Mouse (Mus musculus): ENCODE results near the gene Slc25a33.

Slc25a33 gene

DNA sequence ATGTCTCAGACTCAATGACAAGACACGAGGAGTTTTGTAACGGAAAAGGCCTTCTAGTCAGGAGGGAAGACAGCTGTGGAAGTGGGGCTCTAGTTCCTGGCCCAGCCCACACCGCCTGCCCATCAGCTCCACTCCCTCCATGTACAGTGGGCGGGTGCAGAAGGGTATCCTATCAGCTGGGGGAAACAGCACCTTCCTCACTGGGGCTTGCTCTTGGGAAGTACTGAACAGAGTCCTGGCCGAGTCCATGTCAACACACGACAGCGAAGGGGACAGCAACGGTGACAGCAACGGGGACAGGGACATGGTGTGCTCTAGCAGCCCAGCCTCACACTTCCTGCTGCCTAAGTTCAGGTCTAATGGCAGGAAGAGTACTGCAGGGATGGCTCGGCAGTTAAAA lies 41.3 kb downstream of the Slc25a33 start:
- ChIA-PET POLR2A (interaction anchor here in 2 of 4 experiments (0.9 to 3.1 kb wide), 6 partner anchors 9 to 17 kb away, joined by 3 to 15 read pairs (median 4); no protein-coding TSS in a partner anchor), CTCF (interaction anchor here (0.5 to 1.3 kb wide), 10 partner anchors 8 to 589 kb away, joined by 3 to 10 read pairs (median 4); no protein-coding TSS in a partner anchor)

DNA sequence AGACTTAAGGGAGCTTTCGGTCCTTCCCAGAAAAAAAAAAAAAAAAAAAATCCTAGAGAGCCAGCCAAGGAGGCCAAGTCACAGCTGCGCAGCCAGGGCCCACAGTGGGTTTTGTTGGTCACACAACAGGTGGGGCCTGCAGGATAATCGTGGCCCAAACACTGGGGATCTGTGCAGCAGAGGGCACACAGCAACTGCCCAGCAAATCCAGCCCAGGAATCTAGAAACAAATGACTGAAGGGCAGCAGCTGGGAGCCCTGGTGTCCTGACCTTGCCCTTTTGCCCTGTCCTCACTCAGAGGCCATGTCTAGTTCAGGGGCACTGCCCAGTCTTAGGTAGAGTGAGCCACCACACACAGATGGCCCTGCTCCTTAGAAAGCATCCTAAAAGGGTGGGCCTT lies 41.8 kb downstream of the Slc25a33 start:
- POLR2A ChIA-PET = interaction anchor here in 2 of 4 experiments (0.7 to 3.1 kb wide), 7 partner anchors 9 to 121 kb away, joined by 3 to 15 read pairs (median 3); no protein-coding TSS in a partner anchor
- CTCF ChIA-PET = interaction anchor here (0.5 to 1.2 kb wide), 11 partner anchors 8 to 291 kb away, joined by 3 to 10 read pairs (median 3); no protein-coding TSS in a partner anchor

DNA sequence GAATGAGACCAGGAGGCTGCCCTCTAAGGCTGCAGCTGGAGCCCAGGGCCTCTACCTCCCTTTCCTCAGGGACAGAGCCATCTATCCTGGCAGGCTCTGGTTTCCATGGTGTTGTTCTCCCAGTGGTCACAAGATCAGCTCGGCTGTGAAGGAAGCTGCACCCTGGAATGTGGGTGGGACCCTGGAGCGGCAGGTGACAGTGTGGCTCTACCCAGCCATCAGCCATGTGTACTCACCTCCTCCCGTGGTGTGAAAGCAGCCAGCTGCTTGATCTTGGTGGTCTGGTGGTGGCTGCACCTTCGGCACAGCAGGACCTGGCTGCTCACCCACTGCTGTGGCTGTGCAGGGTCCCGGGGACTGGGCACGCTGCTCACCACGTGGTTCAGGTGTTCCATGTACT lies 43.2 kb downstream of the Slc25a33 start:
- CTCF ChIA-PET = interaction anchor here in 3 of 4 experiments (0.6 to 1.7 kb wide), 18 partner anchors 8 to 432 kb away, joined by 3 to 8 read pairs (median 3); no protein-coding TSS in a partner anchor
- POLR2A ChIA-PET = interaction anchor here in 3 of 4 experiments (0.6 to 3.1 kb wide), 36 partner anchors 9 to 889 kb away, joined by 3 to 18 read pairs (median 4); partner anchors contain the start of genes Slc25a33 (in 2 of the 3), H6pd (in 1 of the 3) and Spsb1 (in 1 of the 3)

DNA sequence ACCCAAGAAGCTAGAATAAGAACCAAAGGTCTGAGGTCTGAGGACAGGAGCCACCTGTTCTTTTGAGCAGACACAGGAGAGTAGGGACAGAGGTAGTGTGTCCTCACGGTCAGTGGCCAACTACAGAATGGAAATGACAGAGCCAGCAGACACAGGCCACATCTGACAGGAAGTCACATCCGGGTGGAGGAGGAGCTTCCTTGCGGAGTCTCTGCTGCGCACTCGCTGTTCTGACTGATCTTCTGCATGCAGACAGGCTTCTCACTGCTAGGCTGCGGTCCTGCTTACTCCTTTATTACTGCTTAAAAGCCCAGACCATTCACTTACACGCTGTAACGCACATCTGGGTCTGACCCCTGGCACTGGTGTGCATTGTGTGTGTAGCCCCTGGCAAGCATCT lies 45.3 kb downstream of the Slc25a33 start:
- ChIA-PET POLR2A (interaction anchor here in 3 of 4 experiments (0.6 to 2.9 kb wide), 12 partner anchors 8 to 1171 kb away, joined by 3 to 13 read pairs (median 4); partner anchors contain the start of genes Exosc10 (in 1 of the 3), Pik3cd (in 1 of the 3), Slc25a33 (in 1 of the 3) and Tmem201 (in 1 of the 3)), CTCF (interaction anchor here (0.5 to 1.4 kb wide), 7 partner anchors 9 to 1966 kb away, joined by 3 to 10 read pairs (median 5); partner anchors contain the start of gene Tmem201 (in 2 of the 4))

DNA sequence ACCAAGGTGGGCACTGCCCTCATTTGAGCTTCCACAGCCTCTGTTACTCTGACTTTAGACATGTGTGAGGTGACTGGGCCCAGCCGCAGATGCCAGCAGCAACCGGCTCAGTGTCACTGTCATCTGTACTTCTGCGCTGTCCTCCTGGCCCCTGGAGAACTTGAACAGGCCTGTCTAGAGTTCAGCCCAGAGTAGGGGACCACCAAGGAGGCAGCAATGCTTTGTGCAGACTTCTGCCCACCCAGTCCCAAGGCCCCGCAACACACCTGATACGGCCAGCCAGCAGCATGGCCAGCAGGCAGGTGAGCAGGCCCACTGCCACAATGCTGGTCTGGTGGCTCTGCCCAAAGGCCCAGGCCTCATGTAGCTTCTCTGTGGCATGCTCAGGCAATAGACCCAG lies 46.4 kb downstream of the Slc25a33 start:
- ChIA-PET POLR2A (interaction anchor here in 2 of 4 experiments (0.6 to 3.6 kb wide), 5 partner anchors 10 to 136 kb away, joined by 3 to 16 read pairs (median 5); partner anchors contain the start of gene Tmem201 (in 2 of the 2)), CTCF (interaction anchor here in 3 of 4 experiments (0.8 to 4.3 kb wide), 4 partner anchors 9 to 25 kb away, joined by 3 to 47 read pairs (median 4); partner anchors contain the start of gene Tmem201 (in 1 of the 3))

DNA sequence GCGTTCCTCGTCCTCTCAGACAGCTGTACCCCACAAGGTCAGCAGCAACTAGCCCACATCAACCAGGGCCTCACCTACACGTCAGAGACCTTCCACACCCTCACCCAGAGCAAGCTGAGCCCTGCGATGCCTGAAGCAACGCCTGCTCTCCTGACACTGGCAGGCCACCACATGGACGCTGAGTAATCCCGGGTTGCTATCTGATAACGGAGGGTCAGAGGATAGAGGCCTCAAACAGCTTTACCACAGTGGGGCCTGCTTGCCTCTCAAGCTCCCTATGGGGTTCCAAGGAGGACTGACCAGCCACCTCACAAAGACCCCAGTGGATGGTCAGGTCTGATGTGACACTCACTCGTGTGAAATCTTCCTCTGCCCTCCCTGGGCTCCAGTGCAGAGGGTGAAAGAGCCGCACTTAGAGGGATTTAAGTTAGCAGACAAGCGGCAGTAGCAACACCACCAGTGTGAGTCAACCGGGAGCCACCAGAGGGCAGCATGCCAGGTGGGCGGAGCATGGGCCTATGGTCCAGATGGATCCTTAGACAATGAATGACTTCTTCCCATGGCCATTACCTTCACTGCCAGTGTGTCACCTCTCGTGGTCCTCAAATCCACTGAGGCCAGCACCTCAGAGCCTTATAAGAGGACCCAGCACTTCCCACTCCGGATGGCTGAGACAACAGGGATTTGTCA lies 48.3 kb downstream of the Slc25a33 start:
- POLR2A ChIA-PET = interaction anchor here (0.5 to 3.6 kb wide), 14 partner anchors 11 to 752 kb away, joined by 3 to 16 read pairs (median 3); partner anchors contain the start of genes Tmem201 (in 3 of the 4) and Pik3cd (in 1 of the 4)
- CTCF ChIA-PET = interaction anchor here (0.5 to 4.3 kb wide), 22 partner anchors 11 to 1186 kb away, joined by 3 to 47 read pairs (median 4); partner anchors contain the start of gene Tmem201 (in 3 of the 4)

DNA sequence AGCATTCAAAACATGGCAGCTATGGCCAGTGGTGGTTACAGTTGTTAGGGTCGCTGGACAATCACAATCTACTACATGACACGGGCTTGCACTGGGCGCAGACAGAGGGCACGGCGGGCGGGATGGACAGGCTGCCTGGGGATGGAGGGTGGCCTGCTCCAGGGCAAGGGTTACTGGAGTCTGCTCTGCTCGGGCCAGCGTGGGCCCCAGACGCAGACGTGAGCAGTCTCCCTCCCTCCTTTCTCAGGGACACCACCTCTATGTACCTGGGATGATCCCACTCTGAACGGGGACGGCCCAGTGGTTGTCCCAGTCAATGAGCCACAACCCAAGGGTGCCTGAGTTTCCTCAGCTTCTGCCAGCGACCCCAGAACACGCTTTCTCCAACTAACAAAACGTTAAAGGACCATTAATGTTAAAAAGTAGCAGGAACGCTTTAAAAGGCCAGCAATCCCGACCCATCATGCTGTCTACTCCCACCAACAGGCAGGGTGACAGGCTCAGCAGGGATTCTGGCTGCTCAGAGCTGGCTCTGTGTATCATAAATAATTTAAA lies 49.1 kb downstream of the Slc25a33 start:
- ChIA-PET POLR2A (interaction anchor here in 3 of 4 experiments (0.5 to 3.6 kb wide), 14 partner anchors 10 to 172 kb away, joined by 3 to 16 read pairs (median 3); partner anchors contain the start of gene Tmem201 (in 2 of the 3)), CTCF (interaction anchor here (0.6 to 4.3 kb wide), 29 partner anchors 8 to 1186 kb away, joined by 3 to 47 read pairs (median 4); partner anchors contain the start of gene Tmem201 (in 3 of the 4))

DNA sequence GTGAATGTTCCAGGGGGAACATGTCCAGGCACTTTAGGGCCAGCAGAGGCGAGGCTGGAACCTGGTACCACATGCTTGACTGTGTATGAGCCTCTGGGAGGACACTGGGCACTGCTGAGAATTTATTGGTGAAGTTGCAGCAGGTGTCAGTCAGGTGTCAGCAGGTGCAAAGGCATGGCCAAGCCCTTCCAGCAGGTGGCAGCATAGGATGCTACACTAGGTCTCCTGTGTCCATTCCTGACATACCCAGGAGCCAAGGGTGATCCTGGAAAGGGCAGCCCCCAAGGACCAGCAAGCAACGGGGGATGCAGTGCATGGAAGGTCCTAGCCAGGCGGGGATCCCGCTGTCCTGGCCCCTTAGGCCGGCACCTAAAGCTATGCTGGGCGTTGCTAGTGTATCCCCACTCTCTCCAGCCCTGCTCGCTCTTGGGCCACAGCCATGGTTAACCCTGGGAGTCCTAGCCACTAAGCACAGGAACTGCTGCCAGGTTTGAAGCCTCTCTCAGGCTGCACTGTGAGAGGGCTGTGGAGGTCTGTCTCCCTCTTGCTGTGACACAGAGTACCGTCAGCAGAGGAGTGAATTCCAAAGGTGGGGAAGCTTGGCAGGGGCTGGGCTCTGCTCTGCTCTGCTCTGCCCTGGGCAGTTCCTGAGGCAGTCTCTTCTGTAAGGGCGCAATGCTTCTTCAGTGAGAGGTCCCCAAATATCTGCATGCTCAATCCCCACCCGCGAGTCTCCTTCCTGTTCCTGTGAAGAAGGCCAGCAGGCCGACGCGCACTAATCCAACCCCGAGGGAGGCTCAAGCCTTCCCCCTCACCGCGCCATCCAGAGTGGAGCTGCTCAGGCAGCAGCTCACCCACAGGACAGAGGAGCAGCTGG lies 50.0 kb downstream of the Slc25a33 start:
- POLR2A ChIA-PET = interaction anchor here (0.5 to 3.6 kb wide), 14 partner anchors 9 to 216 kb away, joined by 3 to 16 read pairs (median 4); partner anchors contain the start of genes Tmem201 (in 2 of the 4) and Pik3cd (in 1 of the 4)
- CTCF ChIA-PET = interaction anchor here (0.5 to 4.3 kb wide), 26 partner anchors 9 to 388 kb away, joined by 3 to 47 read pairs (median 4); partner anchors contain the start of gene Tmem201 (in 3 of the 4)

DNA sequence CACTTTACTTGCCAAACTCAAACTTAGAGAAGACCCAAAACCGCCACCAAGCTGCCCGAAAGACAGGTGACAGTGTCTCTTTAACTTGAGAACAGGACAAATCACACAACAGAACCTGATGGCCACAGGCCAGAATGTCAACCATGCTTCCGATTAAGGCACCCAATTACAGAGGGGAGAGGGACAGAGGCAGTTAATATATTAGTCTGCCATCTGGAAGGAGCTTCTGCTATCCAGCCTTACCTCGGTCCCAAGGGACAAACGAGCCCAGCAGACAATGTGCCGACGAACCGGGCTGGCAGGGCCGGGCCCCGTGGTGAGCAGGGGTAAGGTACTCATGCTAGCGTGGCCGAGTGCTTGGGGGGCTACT lies 51.1 kb downstream of the Slc25a33 start:
- ChIA-PET POLR2A (interaction anchor here in 3 of 4 experiments (0.6 to 1.4 kb wide), 5 partner anchors 10 to 215 kb away, joined by 3 to 9 read pairs (median 6); partner anchors contain the start of gene Pik3cd (in 1 of the 3)), CTCF (interaction anchor here in 2 of 4 experiments (0.6 to 3.6 kb wide), 4 partner anchors 8 to 203 kb away, joined by 3 to 24 read pairs (median 5); no protein-coding TSS in a partner anchor)

DNA sequence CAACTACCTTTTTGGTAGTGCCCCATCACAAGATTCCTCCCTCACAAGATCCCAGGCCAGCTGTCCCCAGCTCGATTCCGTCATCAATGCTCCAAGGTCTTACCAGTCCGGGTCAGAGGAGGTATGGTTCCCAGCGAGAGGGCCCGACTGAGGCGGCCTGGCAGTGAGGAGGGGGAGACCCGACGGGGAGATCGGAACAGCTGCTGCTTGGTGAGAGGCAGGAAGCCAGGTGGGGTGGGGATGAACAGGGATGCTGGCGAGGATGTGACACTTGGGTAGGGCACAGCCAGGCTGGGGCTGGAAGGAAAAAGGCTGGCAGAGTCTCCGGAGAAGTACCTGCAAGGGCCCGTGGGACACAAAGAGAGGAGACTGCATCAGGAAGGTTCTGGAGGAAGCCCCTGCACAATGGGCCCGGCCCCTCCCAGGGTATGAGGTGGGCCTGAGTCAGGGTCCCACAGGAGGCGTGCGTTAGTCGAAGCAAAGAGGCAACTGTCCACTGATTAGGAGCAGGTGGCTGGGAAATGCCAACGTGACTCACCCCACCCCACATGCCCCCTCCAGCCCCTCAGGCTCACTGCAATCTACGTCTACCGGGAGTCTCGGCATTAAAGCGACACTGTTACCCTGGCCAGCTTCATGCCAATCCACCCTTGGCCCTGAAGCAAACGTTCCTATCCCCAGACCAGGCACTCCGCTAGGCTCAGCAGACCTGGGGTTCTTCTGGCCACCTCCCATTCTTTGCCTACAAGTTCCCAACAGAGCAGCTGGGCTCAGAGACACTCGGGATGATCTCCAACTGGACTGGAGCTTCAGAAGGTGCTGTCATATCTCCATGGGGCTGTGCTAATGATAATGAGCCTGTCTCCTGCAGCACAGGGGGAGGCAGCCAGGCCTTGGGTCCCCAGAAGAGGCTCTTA lies 51.7 kb downstream of the Slc25a33 start:
- CTCF ChIA-PET = interaction anchor here in 2 of 4 experiments (1.1 to 2.6 kb wide), 3 partner anchors 8 to 120 kb away, joined by 3 to 7 read pairs (median 3); no protein-coding TSS in a partner anchor
- POLR2A ChIA-PET = interaction anchor here in 2 of 4 experiments (1.4 to 1.5 kb wide), 2 partner anchors 9 to 10 kb away, joined by 4 to 6 read pairs; no protein-coding TSS in a partner anchor

DNA sequence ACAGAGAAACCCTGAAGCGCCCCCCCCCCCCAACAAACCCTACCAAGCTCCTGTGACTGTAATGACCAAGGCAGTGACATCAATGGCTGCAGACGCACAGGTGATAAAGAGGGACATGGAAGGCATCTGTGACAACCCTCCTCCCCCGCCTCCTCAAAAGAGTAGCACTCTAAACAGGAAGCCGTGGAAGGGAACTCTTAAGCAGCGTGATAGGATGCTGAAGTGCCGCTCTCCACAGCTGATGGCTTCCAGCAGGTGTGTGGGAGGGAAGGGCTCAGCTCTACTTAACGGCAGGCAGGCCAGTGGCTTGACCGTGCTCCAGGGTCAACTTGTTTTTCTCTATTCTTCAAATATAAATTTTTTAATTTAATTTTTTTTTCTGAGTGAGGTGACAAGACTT lies 52.9 kb downstream of the Slc25a33 start:
- ChIA-PET CTCF (interaction anchor here in 2 of 4 experiments (0.6 to 1.1 kb wide), 2 partner anchors 10 to 212 kb away, joined by 3 to 4 read pairs; no protein-coding TSS in a partner anchor), POLR2A (interaction anchor here in 1 of 4 experiments (0.6 to 1.5 kb wide), 2 partner anchors 10 to 104 kb away, joined by 3 to 4 read pairs; no protein-coding TSS in a partner anchor)

DNA sequence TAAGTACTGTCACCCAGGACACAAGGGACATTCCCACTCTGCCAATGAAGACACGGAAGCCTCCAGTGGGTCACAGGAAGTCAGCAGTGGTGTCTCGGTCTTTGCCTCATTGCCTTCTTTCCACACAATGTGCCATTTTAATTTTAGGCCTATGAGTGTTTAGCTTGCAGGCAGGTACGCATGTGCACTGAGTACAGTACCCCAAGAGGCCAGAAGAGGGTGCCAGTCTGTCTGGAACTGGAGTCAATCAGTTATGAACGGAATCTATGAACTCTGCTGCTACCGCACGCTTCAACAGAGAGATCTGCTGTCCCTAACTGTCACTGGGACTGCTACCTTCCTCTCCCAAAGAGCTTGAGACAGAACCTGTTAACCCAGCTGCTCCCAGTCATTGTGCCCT lies 54.4 kb downstream of the Slc25a33 start:
- POLR2A ChIA-PET = interaction anchor here in 2 of 4 experiments (0.7 to 1.5 kb wide), 4 partner anchors 10 to 265 kb away, joined by 3 to 4 read pairs (median 4); partner anchors contain the start of gene Rbp7 (in 1 of the 2)
- CTCF ChIA-PET = interaction anchor here (0.6 to 1.9 kb wide), 20 partner anchors 9 to 456 kb away, joined by 3 to 6 read pairs (median 4); no protein-coding TSS in a partner anchor

DNA sequence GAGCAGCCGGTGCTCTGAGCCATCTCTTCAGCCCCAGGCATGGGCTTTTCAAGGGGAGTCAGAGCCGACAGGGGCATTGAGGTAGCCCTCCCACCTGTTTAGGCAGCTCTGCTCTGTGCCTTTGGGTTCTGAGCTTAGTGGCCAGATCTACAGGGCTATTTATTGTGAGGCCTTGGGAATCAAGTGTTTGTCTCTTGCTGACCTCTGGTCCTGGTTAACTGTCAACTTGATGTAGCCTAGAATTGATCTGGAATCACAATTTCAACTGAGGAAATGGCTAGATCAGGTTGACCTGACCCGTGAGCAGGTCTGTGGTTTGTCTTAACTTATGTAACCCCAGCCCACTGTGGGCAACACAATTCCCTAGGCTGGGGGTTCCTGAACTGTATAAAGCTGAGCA lies 59.5 kb downstream of the Slc25a33 start:
- POLR2A ChIA-PET = interaction anchor here in 3 of 4 experiments (0.6 to 2.3 kb wide), 20 partner anchors 10 to 371 kb away, joined by 3 to 10 read pairs (median 4); partner anchors contain the start of genes Tmem201 (in 2 of the 3), Pik3cd (in 1 of the 3) and Slc25a33 (in 1 of the 3)
- CTCF ChIA-PET = interaction anchor here in 3 of 4 experiments (0.5 to 4.0 kb wide), 17 partner anchors 10 to 407 kb away, joined by 3 to 24 read pairs (median 5); partner anchors contain the start of gene Tmem201 (in 1 of the 3)

DNA sequence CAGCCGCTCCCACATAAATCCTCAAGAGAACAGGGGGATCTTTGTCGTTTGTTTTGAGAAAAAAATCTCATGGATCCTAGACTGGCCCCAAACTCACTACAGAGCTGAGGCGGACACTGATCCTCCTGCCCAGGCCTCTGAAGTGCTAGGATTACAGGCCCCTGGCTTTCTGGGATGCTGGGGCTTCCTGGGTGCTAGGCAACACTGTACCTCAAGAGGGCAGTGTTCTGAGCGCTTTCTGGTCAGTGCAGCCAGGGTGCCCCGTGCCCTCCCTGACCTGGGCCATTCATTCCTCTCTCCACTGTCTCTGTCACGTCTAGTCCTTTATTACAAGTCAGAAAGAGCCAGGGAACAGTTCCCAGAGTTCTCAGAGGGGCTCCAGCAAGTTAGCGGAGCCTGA lies 62.1 kb downstream of the Slc25a33 start:
- ChIA-PET POLR2A (interaction anchor here in 2 of 4 experiments (0.6 to 1.1 kb wide), 3 partner anchors 14 to 318 kb away, joined by 3 to 8 read pairs (median 4); no protein-coding TSS in a partner anchor), CTCF (interaction anchor here (0.6 to 2.5 kb wide), 16 partner anchors 8 to 157 kb away, joined by 3 to 24 read pairs (median 4); no protein-coding TSS in a partner anchor)

DNA sequence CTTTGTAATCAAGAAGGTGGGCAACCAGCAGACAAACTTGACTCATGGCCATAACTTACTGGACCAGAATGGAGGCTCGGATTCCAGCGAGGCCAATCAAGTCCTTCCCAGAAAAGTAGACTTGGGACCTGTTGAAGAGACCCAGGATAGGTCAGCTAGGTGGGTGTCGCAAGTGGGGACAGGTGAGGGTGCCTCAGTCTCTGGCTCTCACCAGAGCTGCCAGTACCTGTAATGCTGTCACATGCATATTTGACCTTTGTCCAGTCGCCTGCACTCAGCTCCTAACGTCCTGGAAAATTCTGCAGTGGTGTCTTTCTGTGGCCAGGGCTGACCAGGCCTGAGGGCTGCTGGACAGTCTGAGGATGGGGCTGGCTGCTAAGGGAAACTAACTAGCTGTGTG lies 62.6 kb downstream of the Slc25a33 start:
- ChIA-PET POLR2A (interaction anchor here in 2 of 4 experiments (0.6 to 1.1 kb wide), 3 partner anchors 13 to 319 kb away, joined by 3 to 8 read pairs (median 4); no protein-coding TSS in a partner anchor), CTCF (interaction anchor here (0.6 to 2.5 kb wide), 17 partner anchors 8 to 157 kb away, joined by 3 to 24 read pairs (median 4); no protein-coding TSS in a partner anchor)
